Mouse (Mus musculus) T-helper 2 cell (primary cell): ENCODE measurements around the gene Sat2.

Source experiments
- in situ Hi-C: fragments of 300-600 bp; cut with MboI, MseI; formaldehyde crosslinking; loops from one replicate; pipeline ENCODE4 v1.15.1; 2025; ENCODE audit warnings: high pct_unique_total_duplicates

Gene Sat2

GRCm38 (mm10) chr11:69632284-69633089, 10.7 kb downstream of the Sat2 start, which contains the start of gene Fxr2:
Fxr2 (plus strand) TSS chr11:69632990.
- in situ Hi-C loops = no loop called here

GRCm38 (mm10) chr11:69633128-69633866, 11.5 kb downstream of the Sat2 start:
- in situ Hi-C loops = no loop called here

GRCm38 (mm10) chr11:69635471-69635870, 13.6 kb downstream of the Sat2 start:
- in situ Hi-C loops = no loop called here

- in situ Hi-C loops = no loop called here
Measured at GRCm38 (mm10) chr11:69645860-69646259, 24.0 kb downstream of the Sat2 start.

- in situ Hi-C loops = no loop called here
Measured at GRCm38 (mm10) chr11:69653399-69653798, 31.6 kb downstream of the Sat2 start.

- in situ Hi-C loops = no loop called here
Measured at GRCm38 (mm10) chr11:69654760-69655159, 32.9 kb downstream of the Sat2 start.

- in situ Hi-C loops = no loop called here
Measured at GRCm38 (mm10) chr11:69655264-69656064, 33.6 kb downstream of the Sat2 start, which contains the start of gene Sox15. Sox15 (plus strand) TSS chr11:69655314.

GRCm38 (mm10) chr11:69656065-69656455, 34.2 kb downstream of the Sat2 start:
- in situ Hi-C loops = no loop called here

GRCm38 (mm10) chr11:69656617-69657461, 35.0 kb downstream of the Sat2 start:
- in situ Hi-C loops = no loop called here

- in situ Hi-C loops = no loop called here
Measured at GRCm38 (mm10) chr11:69657462-69657881, 35.6 kb downstream of the Sat2 start.

GRCm38 (mm10) chr11:69661221-69661881, 39.5 kb downstream of the Sat2 start:
- in situ Hi-C loops = loop anchor here (10.0 kb wide), 2 partner anchors 77 to 567 kb away; partner anchors contain the start of genes Per1, Trp53 and Wrap53

- in situ Hi-C loops = loop anchor here (10.0 kb wide), 2 partner anchors 78 to 568 kb away; partner anchors contain the start of genes Per1, Trp53 and Wrap53
Measured at GRCm38 (mm10) chr11:69662213-69662966, 40.6 kb downstream of the Sat2 start, which contains the start of gene Mpdu1. Mpdu1 (minus strand) TSS chr11:69662642.

- in situ Hi-C loops = loop anchor here (10.0 kb wide), 2 partner anchors 78 to 568 kb away; partner anchors contain the start of genes Per1, Trp53 and Wrap53
Measured at GRCm38 (mm10) chr11:69662967-69663671, 41.3 kb downstream of the Sat2 start.

GRCm38 (mm10) chr11:69663795-69664194, 42.0 kb downstream of the Sat2 start:
- in situ Hi-C loops = loop anchor here (10.0 kb wide), 2 partner anchors 79 to 569 kb away; partner anchors contain the start of genes Per1, Trp53 and Wrap53

GRCm38 (mm10) chr11:69664841-69665240, 43.0 kb downstream of the Sat2 start:
- in situ Hi-C loops = loop anchor here (10.0 kb wide), 2 partner anchors 80 to 570 kb away; partner anchors contain the start of genes Per1, Trp53 and Wrap53

- in situ Hi-C loops = loop anchor here (10.0 kb wide), 2 partner anchors 81 to 571 kb away; partner anchors contain the start of genes Per1, Trp53 and Wrap53
Measured at GRCm38 (mm10) chr11:69665457-69665960, 43.7 kb downstream of the Sat2 start.

- in situ Hi-C loops = loop anchor here (10.0 kb wide), 2 partner anchors 81 to 571 kb away; partner anchors contain the start of genes Per1, Trp53 and Wrap53
Measured at GRCm38 (mm10) chr11:69665961-69666664, 44.3 kb downstream of the Sat2 start, which contains the start of gene Cd68. Cd68 (minus strand) TSS chr11:69666153.
